Mouse (Mus musculus) stomach, embryonic 16.5 days (tissue): ENCODE measurements at regions not wholly inside any gene's neighbourhood (a gene's known extent, or its start where the extent isn't known, plus 50 kb on each side); places are given as distances from the start of the nearest gene placed in this dataset.

ENCODE experiments used
- ATAC-seq: fragments of 200-750 bp; cut with Nextera tagmentation; 2 replicates; pipeline ENCODE4 v1.8.0; 2017; ENCODE audit warnings: moderate number of reproducible peaks, moderate TSS enrichment; ENCODE audit not compliant: insufficient read depth, low FRiP score
- H3K27ac ChIP-seq: fragments of 300-500 bp; sonication (generic); 2 replicates; pipeline ENCODE4 v1.5.1; 2014; ENCODE audit warnings: low read length
- H3K27me3 ChIP-seq: fragments of 300-500 bp; sonication (generic); 2 replicates; pipeline ENCODE4 v1.6.1; 2014; ENCODE audit warnings: low read length, control low read depth, mixed read lengths; ENCODE audit not compliant: control insufficient read depth, insufficient read depth
- H3K36me3 ChIP-seq: fragments of 300-500 bp; sonication (generic); 2 replicates; pipeline ENCODE4 v1.6.1; 2014; ENCODE audit warnings: low read length; ENCODE audit not compliant: control insufficient read depth, insufficient read depth
- H3K4me1 ChIP-seq: fragments of 300-500 bp; sonication (generic); 2 replicates; pipeline ENCODE4 v1.6.1; 2014; ENCODE audit warnings: low read length, control low read depth, mixed read lengths; ENCODE audit not compliant: control insufficient read depth, insufficient read depth
- H3K4me2 ChIP-seq: fragments of 300-500 bp; sonication (generic); 2 replicates; pipeline ENCODE4 v1.6.1; 2014; ENCODE audit warnings: low read depth, low read length, mixed read lengths
- H3K4me3 ChIP-seq: fragments of 300-500 bp; sonication (generic); replicated peaks from 2 replicates; pipeline ENCODE4 v1.5.1; 2014; ENCODE audit warnings: mild to moderate bottlenecking, low read length
- H3K9ac ChIP-seq: fragments of 300-500 bp; sonication (generic); 2 replicates; pipeline ENCODE4 v1.6.1; 2014; ENCODE audit warnings: low read length
- H3K9me3 ChIP-seq: fragments of 300-500 bp; sonication (generic); replicated peaks from 2 replicates; pipeline ENCODE4 v1.6.1; 2016; ENCODE audit warnings: low read length, control low read depth; ENCODE audit not compliant: control insufficient read depth
- WGBS: fragments of 180-500 bp; shearing (Covaris S2); extraction: QIAGEN DNeasy Blood & Tissue Kit; methylation state at CpG from one replicate; pipeline ENCODE4 v1.1.7; 2014; 5-methylcytosine and 5-hydroxymethylcytosine counted together

DNA sequence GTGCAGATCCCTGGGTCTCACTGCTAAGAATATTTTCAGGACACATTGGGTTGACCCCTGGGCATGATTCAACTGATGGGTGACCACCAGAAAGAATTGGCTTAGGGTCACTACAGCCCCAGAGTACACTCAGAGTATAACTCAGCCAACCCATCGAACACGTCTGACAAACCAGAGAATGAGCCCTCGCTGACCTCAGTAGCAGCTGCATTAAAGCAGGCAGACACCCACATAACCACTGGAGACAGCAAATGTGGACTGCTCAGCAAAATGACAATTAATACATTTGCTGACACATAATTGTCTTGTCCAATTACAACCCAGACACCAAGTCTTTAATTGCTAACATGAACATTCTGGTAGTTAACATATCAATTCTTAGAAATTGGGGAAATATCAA lies 175.7 kb downstream of the Cbln4 start:
- no peaks in the 10 kb centered on the region for H3K4me1 ChIP-seq
- no peak for ATAC-seq
- H3K36me3 ChIP-seq: no peaks in the 10 kb centered on the region
- 80% methylated on average over 3 of the region's 3 CpGs for WGBS
- H3K4me2 ChIP-seq: no peak overlapping the region
- H3K4me3 ChIP-seq: no peak overlapping the region
- H3K9me3 ChIP-seq: no peaks in the 10 kb centered on the region
- H3K9ac ChIP-seq: no peak overlapping the region
- H3K27me3 ChIP-seq: no peaks in the 10 kb centered on the region
- H3K27ac ChIP-seq: no peak overlapping the region

DNA sequence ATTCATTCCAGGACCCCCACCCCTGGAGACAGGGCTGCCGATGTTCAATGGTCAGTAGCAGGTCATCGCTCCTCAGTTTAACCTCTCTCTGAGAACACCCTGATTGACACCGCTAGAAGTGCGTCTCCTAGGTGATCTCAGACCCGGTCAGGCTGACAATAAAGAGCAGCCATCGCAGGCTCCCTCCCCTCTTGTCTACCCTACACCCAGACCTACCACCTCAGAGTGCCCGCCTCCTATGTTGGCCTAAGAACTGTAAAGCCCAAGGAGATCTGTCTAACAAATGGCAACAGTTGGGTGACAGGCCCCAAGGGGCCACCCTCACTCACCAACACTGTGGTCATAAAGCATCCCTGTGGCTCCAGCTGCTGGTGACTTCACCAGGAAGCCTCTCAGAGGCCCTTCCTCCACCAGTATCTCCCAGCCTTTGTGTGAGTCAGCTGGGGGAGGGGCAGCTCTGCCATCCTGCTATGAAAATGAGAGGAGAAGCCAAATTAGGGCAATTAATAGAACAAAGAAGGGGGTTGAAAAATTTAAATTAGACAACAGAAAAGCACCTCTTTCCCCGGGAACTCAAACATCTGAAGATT lies 178.8 kb downstream of the Cbln4 start:
- Histone ChIP-seq H3K4me1 (no peaks in the 10 kb centered on the region), H3K9me3 (no peaks in the 10 kb centered on the region), H3K27ac (no peak overlapping the region), H3K4me2 (no peak overlapping the region), H3K27me3 (no peaks in the 10 kb centered on the region), H3K4me3 (no peak overlapping the region), H3K9ac (no peak overlapping the region), H3K36me3 (no peaks in the 10 kb centered on the region)
- 91% methylated on average over 8 of the region's 8 CpGs for WGBS
- no peak for ATAC-seq

DNA sequence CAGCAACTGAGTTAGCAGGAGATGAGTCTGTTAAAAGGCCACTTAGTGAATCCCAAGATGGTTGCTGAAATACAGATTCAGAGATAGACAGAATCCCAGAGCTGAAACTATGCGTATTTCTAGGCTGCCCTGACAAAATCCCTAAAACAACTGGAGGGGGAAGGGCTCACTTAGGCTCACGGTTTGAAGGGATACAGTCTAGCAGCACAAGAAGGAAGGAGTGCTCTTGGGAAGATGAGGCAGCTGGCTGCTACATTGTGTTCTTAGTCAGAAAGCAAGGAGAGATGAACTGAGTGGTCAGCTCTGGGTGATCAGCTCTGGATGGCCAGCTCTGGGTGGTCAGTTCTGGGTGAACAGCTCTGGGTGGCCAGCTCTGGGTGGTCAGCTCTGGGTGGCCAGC lies 180.6 kb downstream of the Cbln4 start:
- Histone ChIP-seq H3K27me3 (no peaks in the 10 kb centered on the region), H3K9me3 (no peaks in the 10 kb centered on the region), H3K36me3 (no peaks in the 10 kb centered on the region), H3K4me2 (no peak overlapping the region), H3K9ac (no peak overlapping the region), H3K27ac (no peak overlapping the region), H3K4me1 (no peaks in the 10 kb centered on the region), H3K4me3 (no peak overlapping the region)
- ATAC-seq: no peak
- WGBS: 87% methylated on average over 2 of the region's 2 CpGs

DNA sequence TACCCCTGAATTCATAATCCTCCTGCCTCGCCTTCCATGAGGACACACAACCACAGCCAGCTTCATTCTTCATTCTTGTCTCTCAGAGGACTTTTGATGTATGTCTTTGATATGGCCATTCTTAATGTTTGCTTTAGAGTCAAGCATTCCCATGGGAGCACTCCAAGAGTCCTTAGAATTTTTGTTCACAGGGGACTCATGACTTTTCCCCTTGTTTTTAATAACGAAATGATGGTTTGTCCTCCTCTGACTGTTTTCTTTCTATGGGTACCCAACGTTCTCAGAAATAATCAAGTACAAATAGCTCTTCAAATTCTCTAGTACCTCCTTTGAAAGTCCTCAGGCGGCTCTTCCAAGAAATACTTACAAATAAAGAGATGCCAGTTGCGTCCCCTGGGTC lies 184.4 kb downstream of the Cbln4 start:
- Histone ChIP-seq H3K9ac (no peak overlapping the region), H3K36me3 (no peaks in the 10 kb centered on the region), H3K27ac (no peak overlapping the region), H3K4me1 (no peaks in the 10 kb centered on the region), H3K4me2 (no peak overlapping the region), H3K9me3 (no peaks in the 10 kb centered on the region), H3K27me3 (no peaks in the 10 kb centered on the region), H3K4me3 (no peak overlapping the region)
- ATAC-seq: no peak
- WGBS: 73% methylated on average over 5 of the region's 5 CpGs

DNA sequence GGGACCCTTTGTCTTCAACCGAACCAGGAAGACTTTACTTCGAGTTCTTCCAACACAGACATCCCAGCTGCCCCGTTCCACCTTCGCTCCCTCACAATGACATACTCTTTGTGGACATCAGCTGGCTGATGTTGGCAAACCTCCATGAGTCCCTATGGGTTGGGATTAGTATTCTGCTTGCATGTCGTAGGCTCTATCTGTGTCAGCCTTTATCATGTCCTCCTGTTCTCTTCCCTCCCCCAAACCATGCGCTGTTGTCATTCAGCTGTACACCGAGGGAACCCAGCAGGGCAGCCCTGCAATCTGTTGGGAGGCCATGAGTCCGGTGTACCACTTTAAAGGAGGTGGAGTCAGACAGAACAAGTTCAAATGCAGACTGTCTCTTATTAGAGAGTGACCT lies 186.8 kb downstream of the Cbln4 start:
- Histone ChIP-seq H3K9me3 (no peaks in the 10 kb centered on the region), H3K36me3 (no peaks in the 10 kb centered on the region), H3K4me3 (no peak overlapping the region), H3K27me3 (no peaks in the 10 kb centered on the region), H3K9ac (no peak overlapping the region), H3K4me1 (no peaks in the 10 kb centered on the region), H3K27ac (no peak overlapping the region), H3K4me2 (no peak overlapping the region)
- no peak for ATAC-seq
- WGBS: 80% methylated on average over 8 of the region's 8 CpGs

DNA sequence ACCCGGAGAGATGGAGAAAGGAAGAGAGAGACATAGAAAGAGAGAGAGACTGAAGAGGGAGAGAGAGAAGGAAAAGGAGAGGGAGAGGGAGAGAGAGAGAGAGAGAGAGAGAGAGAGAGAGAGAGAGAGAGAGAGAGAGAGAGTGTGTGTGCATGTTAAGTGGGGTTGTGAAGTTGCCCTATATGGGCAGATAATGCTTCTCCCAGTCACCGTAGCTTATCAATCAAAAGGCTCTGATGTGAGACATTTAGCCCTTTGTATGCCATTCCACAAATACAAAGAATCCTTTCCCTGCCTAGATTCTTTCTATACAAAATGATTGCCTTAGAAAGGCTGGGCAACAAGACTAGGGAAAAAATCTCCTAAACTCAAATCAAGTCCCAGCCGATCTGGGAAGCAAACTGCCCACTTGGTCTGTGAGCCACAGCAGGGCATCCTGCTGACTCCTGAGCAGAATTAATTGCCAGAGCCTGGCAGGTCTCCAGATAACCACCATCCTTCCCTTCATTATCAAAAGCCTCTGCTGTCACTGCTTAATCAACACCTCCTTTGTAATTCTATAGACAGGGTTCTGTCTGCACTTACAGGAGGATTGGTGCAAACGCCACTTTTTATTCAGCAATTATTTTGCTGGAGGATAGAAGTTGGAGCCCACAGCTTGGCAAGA lies 196.3 kb downstream of the Cbln4 start:
- Histone ChIP-seq H3K4me3 (no peak overlapping the region), H3K27me3 (no peaks in the 10 kb centered on the region), H3K27ac (no peak overlapping the region), H3K9ac (no peak overlapping the region), H3K36me3 (no peaks in the 10 kb centered on the region), H3K4me1 (no peaks in the 10 kb centered on the region), H3K9me3 (no peaks in the 10 kb centered on the region), H3K4me2 (no peak overlapping the region)
- no peak for ATAC-seq
- WGBS: 39% methylated on average over 4 of the region's 4 CpGs

DNA sequence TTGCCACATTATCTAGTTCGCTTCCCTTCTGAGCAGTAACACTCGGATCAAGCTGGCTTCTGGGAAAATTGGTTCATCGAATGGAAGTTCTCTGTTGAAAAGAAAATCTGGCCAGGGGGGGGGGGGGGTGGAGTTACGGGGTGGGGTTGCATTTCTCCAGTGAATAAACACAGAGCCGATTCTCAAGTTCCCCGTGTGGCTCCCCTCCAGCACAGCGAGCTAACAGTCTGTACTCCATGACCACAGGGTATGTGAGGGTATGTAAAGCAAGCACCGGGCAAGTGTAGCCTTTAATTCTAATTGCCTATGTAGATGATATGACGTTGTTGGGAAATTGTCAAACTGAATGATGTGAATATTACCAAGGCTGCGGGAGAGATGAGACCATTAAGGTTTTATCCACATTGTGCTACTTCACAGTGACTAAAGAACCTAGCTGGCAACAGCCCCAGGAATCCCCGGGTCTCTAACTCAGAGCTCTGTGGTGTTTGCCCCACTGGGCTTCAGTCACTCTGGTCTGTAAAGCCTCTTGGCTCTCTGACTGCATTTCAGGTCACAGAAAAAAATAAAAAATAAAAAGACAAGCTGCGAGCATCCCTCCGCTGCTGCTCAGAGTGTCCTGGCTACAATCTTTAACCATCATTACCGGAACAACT lies 203.1 kb downstream of the Cbln4 start:
- Histone ChIP-seq H3K27ac (no peak overlapping the region), H3K36me3 (no peaks in the 10 kb centered on the region), H3K4me1 (no peaks in the 10 kb centered on the region), H3K4me3 (no peak overlapping the region), H3K4me2 (0 out of 2 replicates have a peak overlapping the region, but pooled peaks have one; percentile 4), H3K27me3 (0 out of 2 replicates have a peak, but pooled peaks cover 3% of the 10 kb centered on the region), H3K9ac (no peak overlapping the region), H3K9me3 (no peaks in the 10 kb centered on the region)
- no peak; the same call in 1 of the 2 replicates for ATAC-seq
- WGBS: 36% methylated on average over 14 of the region's 14 CpGs

DNA sequence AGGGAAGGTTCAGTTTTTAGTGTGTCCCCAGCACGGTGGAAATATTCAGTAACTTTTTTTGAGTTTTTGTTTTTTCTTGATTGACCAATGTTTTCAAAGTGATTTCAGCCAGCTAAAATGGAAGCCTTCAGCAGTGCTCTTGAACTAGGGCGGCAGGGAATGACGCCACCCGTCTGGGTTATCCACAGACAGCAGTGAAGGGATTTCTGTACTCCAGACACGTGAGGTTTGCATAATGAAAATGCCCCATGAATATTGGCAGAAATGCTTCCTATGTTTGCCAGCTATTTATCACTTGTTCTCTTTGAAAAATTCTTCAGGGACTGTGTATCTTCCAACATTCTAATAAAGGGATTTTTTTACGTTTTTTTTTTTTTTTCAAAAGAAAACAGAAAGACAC lies 221.1 kb downstream of the Cbln4 start:
- Histone ChIP-seq H3K4me3 (no peak overlapping the region), H3K9ac (no peak overlapping the region), H3K27me3 (no peaks in the 10 kb centered on the region), H3K4me1 (no peaks in the 10 kb centered on the region), H3K36me3 (no peaks in the 10 kb centered on the region), H3K4me2 (no peak overlapping the region), H3K27ac (no peak overlapping the region), H3K9me3 (no peaks in the 10 kb centered on the region)
- WGBS: 82% methylated on average over 6 of the region's 6 CpGs
- no peak for ATAC-seq

DNA sequence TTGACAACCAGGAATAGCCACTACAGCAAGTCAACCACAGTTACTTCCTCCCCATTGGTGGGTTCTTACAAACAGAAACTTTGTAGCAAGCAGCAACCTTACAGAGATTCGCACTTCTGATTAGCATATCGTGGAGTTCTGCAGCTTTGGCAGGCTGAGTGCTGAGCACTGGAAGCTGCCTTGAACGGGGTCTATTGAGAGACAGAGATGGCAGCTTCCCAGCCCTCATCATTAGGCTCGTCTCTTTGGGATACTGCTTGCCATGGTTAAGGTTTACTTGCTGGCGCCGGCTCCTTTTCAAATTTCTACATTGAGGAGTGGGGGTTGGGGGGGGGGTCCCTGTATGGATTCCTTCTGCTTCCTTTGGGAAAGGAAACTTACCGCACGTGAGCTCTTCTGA lies 224.8 kb downstream of the Cbln4 start:
- Histone ChIP-seq H3K27ac (no peak overlapping the region), H3K27me3 (no peaks in the 10 kb centered on the region), H3K9me3 (no peaks in the 10 kb centered on the region), H3K4me2 (no peak overlapping the region), H3K9ac (no peak overlapping the region), H3K36me3 (no peaks in the 10 kb centered on the region), H3K4me1 (no peaks in the 10 kb centered on the region), H3K4me3 (no peak overlapping the region)
- no peak for ATAC-seq
- 72% methylated on average over 8 of the region's 8 CpGs for WGBS
